Mouse (Mus musculus) stomach, postnatal 0 days (tissue): ENCODE measurements around the gene Atp7a.

Source experiments
- CTCF ChIP-seq: IDR thresholded peaks from 2 replicates; pipeline ENCODE4 v1.5.1; 2016; ENCODE audit warnings: antibody characterized with exemption, low read depth, mild to moderate bottlenecking, moderate library complexity
- EP300 ChIP-seq: optimal IDR thresholded peaks from 2 replicates; pipeline ENCODE3; 2016; ENCODE audit warnings: antibody characterized with exemption

GRCm38 (mm10) chrX:106155892-106156291, 128.8 kb downstream of the Atp7a start:
- TF ChIP-seq EP300 (no peak), CTCF (no peak)
